Mouse (Mus musculus): ENCODE data around the gene Meis1.
A peak's percentile ranks its signal among the peaks of the same experiment; 100 is the strongest.

Gene Meis1

GRCm38 (mm10) chr11:19018489-19019203, at the start of gene Meis1:
TSS of gene Meis1 (minus strand) at chr11:19018985.
- peak; percentile 95 for DNase-seq (ENCODE audit: low read depth)

- DNase-seq (ENCODE audit: low read depth): peak; percentile 31
Measured at GRCm38 (mm10) chr11:19067334-19067733, 48.5 kb upstream of the Meis1 start.

GRCm38 (mm10) chr11:19049276-19049675, 30.5 kb upstream of the Meis1 start:
- DNase-seq (ENCODE audit: low read depth): no peak

GRCm38 (mm10) chr11:19036595-19037166, 17.9 kb upstream of the Meis1 start:
- no peak for DNase-seq (ENCODE audit: low read depth)

- no peak for DNase-seq (ENCODE audit: low read depth)
Measured at GRCm38 (mm10) chr11:19026581-19027561, 8.1 kb upstream of the Meis1 start.

- DNase-seq (ENCODE audit: low read depth): no peak
Measured at GRCm38 (mm10) chr11:19025976-19026520, 7.3 kb upstream of the Meis1 start.

GRCm38 (mm10) chr11:19024496-19025265, 5.9 kb upstream of the Meis1 start:
- peak; percentile 48 for DNase-seq (ENCODE audit: low read depth)

GRCm38 (mm10) chr11:19023356-19023755, 4.6 kb upstream of the Meis1 start:
- peak; percentile 27 for DNase-seq (ENCODE audit: low read depth)

GRCm38 (mm10) chr11:19022576-19022975, 3.8 kb upstream of the Meis1 start:
- peak; percentile 25 for DNase-seq (ENCODE audit: low read depth)

GRCm38 (mm10) chr11:19020951-19021710, 2.3 kb upstream of the Meis1 start:
- no peak for DNase-seq (ENCODE audit: low read depth)

- DNase-seq (ENCODE audit: low read depth): peak; percentile 93
Measured at GRCm38 (mm10) chr11:19020371-19020824, 1.6 kb upstream of the Meis1 start.

GRCm38 (mm10) chr11:19019204-19020171, 703 bp upstream of the Meis1 start:
- DNase-seq (ENCODE audit: low read depth): no peak

GRCm38 (mm10) chr11:19017719-19018413, 919 bp downstream of the Meis1 start:
- no peak for DNase-seq (ENCODE audit: low read depth)

GRCm38 (mm10) chr11:19017262-19017661, 1.5 kb downstream of the Meis1 start:
- DNase-seq (ENCODE audit: low read depth): no peak

GRCm38 (mm10) chr11:19016481-19017220, 2.1 kb downstream of the Meis1 start:
- peak; percentile 17 for DNase-seq (ENCODE audit: low read depth)

GRCm38 (mm10) chr11:19015731-19016461, 2.9 kb downstream of the Meis1 start:
- peak; percentile 10 for DNase-seq (ENCODE audit: low read depth)

- DNase-seq (ENCODE audit: low read depth): no peak
Measured at GRCm38 (mm10) chr11:19015381-19015730, 3.4 kb downstream of the Meis1 start.

Measured in fibroblast of lung, adult 2 months (primary cell).